Mouse (Mus musculus) intestine, embryonic 14.5 days (tissue): ENCODE measurements around the gene Slamf9. TPM values are rescaled to one million over a fixed set of nuclear protein-coding genes. Genes with fewer than 3 reads are reported as not detected.

Experiments used
- ATAC-seq: fragments of 200-750 bp; cut with Nextera tagmentation; replicated peaks from 2 replicates; pipeline ENCODE4 v1.8.0; 2017; ENCODE audit warnings: low read depth, moderate number of reproducible peaks, moderate TSS enrichment, moderate library complexity; ENCODE audit not compliant: low FRiP score, low TSS enrichment
- DNase-seq: peaks from one replicate; pipeline ENCODE4 v3.0.0-alpha.2; 2018; ENCODE audit warnings: low spot score
- H3K27ac ChIP-seq: fragments of 300-500 bp; sonication (generic); 2 replicates; pipeline ENCODE4 v1.5.1; 2014; ENCODE audit warnings: low read depth, mild to moderate bottlenecking, control low read depth
- H3K27me3 ChIP-seq: fragments of 300-500 bp; sonication (generic); replicated peaks from 2 replicates; pipeline ENCODE4 v1.6.1; 2014; ENCODE audit warnings: low read length, control low read depth; ENCODE audit not compliant: control insufficient read depth, insufficient read depth
- H3K36me3 ChIP-seq: fragments of 300-500 bp; sonication (generic); 2 replicates; pipeline ENCODE4 v1.6.1; 2014; ENCODE audit warnings: low read length, control low read depth; ENCODE audit not compliant: control insufficient read depth, insufficient read depth
- H3K4me1 ChIP-seq: fragments of 300-500 bp; sonication (generic); replicated peaks from 2 replicates; pipeline ENCODE4 v1.6.1; 2014; ENCODE audit warnings: low read length, control low read depth, mixed read lengths; ENCODE audit not compliant: control insufficient read depth, insufficient read depth
- H3K4me2 ChIP-seq: fragments of 300-500 bp; sonication (generic); 2 replicates; pipeline ENCODE4 v1.6.1; 2014; ENCODE audit warnings: low read length
- H3K4me3 ChIP-seq: fragments of 300-500 bp; sonication (generic); 2 replicates; pipeline ENCODE4 v1.5.1; 2014; ENCODE audit warnings: low read depth, low read length, control low read depth, mixed read lengths
- H3K9ac ChIP-seq: fragments of 300-500 bp; sonication (generic); 2 replicates; pipeline ENCODE4 v1.6.1; 2014; ENCODE audit warnings: mild to moderate bottlenecking, low read length
- H3K9me3 ChIP-seq: fragments of 300-500 bp; sonication (generic); 2 replicates; pipeline ENCODE4 v1.6.1; 2016; ENCODE audit warnings: low read length, control low read depth; ENCODE audit not compliant: control insufficient read depth
- WGBS: fragments of 180-500 bp; shearing (Covaris S2); extraction: QIAGEN DNeasy Blood & Tissue Kit; methylation state at CpG from one replicate; pipeline ENCODE4 v1.1.7; 2014; 5-methylcytosine and 5-hydroxymethylcytosine counted together
- polyA plus RNA-seq: library from polyadenylated mRNA; unstranded; fragments of >200 nt; fragmentation: Nextera tagmentation; extraction: Ambion mirVana; gene quantifications from 2 replicates; pipeline ENCODE4 v1.2.1, GENCODE M21; 2014

Gene Slamf9
- polyA plus RNA-seq, 1 experiment from 2014 or later, result 2.0 TPM

DNA sequence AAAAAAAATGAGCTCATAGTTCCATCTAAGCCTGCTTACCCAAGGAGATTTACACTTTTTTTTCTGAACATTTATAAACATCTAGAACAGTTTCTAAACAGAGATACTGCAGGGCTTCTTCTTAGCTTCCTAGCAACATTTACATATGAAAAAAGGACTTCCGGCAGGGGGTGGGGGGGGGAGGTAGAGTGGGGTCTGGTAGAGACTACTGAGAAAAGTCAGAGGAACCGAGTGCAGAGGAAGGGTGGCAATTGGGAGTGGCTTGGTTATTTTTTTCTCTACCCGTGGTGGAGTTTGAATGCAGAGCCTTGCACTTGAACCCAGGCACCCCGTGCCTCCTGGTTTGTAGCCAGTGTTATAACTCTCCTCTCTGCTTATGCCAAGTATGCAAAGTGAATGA lies 19.7 kb upstream of the Slamf9 start:
- H3K27ac ChIP-seq, result no peak overlapping the region
- no peak for ATAC-seq

DNA sequence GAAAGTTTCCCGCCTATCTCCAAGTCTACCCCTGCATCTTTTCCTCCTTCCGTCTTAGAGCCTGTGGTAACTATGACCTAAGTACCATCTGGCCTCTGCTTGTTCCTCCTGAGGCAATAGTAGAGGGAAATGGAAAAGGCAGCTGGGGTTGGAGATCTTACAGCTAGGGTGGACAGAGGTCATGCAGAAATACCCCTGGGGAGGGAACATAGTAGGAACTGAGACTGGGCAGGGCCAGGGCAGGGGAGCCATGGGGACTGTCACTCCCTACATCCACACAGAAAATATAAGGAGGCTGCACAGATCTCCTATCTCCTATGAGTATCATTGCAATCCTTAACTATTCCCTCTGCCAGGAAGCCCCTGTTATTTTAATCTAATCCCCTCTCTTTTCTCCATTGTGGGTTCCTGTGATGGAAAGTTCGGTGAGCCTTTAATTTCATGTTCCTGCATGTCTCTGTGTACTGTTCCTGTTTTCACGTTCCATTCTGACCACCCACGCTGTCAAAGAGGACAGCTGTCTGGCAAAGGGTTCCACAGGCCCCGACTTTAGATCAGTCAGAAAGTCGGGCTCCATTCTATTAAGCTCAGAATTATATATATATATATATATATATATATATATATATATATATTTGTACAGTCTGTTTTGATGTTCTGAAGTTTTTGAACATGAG lies 19.0 kb upstream of the Slamf9 start:
- ATAC-seq (no peak), DNase-seq (no peak)
- H3K4me3 ChIP-seq, result no peak overlapping the region
- H3K4me1 ChIP-seq, result no peaks in the 10 kb centered on the region
- no peak overlapping the region for H3K4me2 ChIP-seq
- H3K27me3 ChIP-seq, result no peaks in the 10 kb centered on the region
- no peaks in the 10 kb centered on the region for H3K9me3 ChIP-seq
- no peak overlapping the region for H3K27ac ChIP-seq
- WGBS, result 68% methylated on average over 7 of the region's 7 CpGs
- H3K36me3 ChIP-seq, result no peaks in the 10 kb centered on the region
- no peak overlapping the region for H3K9ac ChIP-seq

More for the DNA sequence above, 19.7 kb upstream of the Slamf9 start:
- 22% methylated on average over 4 of the region's 4 CpGs for whole genome bisulfite sequencing
- no peaks in the 10 kb centered on the region for H3K9me3 ChIP-seq
- no peak overlapping the region for H3K4me2 ChIP-seq
- no peaks in the 10 kb centered on the region for H3K27me3 ChIP-seq
- no peak overlapping the region for H3K9ac ChIP-seq
- no peak overlapping the region for H3K4me3 ChIP-seq
- H3K4me1 ChIP-seq, result 0 out of 2 replicates have a peak, but pooled peaks cover 3% of the 10 kb centered on the region
- no peak for DNase-seq
- no peaks in the 10 kb centered on the region for H3K36me3 ChIP-seq

DNA sequence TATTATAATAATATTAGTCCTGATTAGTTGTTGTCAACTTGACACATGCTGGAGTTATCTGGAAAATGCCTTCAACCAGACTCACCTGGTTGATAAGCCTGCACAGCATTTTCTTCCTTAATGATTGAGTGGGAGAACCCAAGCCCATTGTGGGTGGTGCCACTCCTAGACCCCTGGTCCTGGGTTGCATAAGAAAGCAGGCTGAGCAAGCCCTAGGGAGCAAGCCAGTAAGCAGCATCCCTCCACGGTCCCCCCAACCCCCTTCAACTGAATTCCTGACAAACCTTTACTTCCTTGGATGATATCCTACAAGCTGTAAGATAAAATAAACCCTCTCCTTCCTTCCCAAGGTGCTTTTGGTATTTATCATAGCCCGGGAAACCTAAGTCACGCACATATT lies 18.0 kb upstream of the Slamf9 start:
- ATAC-seq (no peak), DNase-seq (no peak)
- Histone ChIP-seq H3K9ac (no peak overlapping the region), H3K27me3 (no peaks in the 10 kb centered on the region), H3K9me3 (no peaks in the 10 kb centered on the region), H3K36me3 (no peaks in the 10 kb centered on the region), H3K4me2 (no peak overlapping the region), H3K27ac (no peak overlapping the region), H3K4me1 (no peaks in the 10 kb centered on the region), H3K4me3 (no peak overlapping the region)
- whole genome bisulfite sequencing, result 65% methylated on average over 3 of the region's 3 CpGs

DNA sequence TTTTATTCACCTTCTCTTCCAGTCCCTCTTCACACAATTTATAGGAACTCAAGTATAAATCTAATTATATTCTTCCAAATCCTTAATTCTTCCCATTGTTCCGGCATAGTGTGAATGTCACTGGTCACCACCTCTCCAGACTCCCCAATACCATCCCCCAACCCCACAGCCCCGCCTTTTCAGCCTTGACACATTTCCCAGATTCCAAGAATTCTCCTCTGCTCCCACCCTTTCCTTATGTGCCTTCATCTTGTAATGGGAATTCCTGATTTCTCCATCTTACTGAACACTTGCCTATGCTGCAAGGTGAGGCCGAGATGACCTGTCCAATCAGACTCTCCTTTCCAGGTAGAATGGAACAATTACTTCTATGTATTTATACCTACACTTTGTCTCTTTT lies 17.1 kb upstream of the Slamf9 start:
- Histone ChIP-seq H3K36me3 (no peaks in the 10 kb centered on the region), H3K4me2 (no peak overlapping the region), H3K9me3 (no peaks in the 10 kb centered on the region), H3K27ac (no peak overlapping the region), H3K9ac (no peak overlapping the region), H3K4me3 (no peak overlapping the region), H3K4me1 (no peaks in the 10 kb centered on the region), H3K27me3 (no peaks in the 10 kb centered on the region)
- WGBS, result 86% methylated on average over 3 of the region's 3 CpGs
- ATAC-seq (no peak), DNase-seq (no peak)

DNA sequence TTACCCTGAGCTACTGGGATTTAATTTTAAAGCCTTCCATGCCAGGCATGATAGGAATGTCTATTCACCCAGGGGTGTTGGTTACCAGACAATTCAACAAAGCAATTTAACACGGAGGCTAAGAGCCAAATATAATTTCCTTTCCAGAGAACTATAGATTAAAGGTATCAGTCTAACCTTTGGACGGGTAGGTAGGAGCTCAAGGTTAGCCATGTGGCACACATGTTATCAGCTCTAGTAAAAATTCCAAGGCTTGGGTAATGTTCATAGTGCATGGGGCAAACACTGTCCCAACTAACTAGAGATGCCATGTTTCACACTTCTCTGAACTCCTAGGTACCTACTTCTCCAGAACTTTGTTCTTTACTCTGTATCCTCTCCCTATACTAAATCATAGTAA lies 13.6 kb upstream of the Slamf9 start:
- ATAC-seq (no peak), DNase-seq (no peak)
- 50% methylated on average over 2 of the region's 2 CpGs for WGBS
- Histone ChIP-seq H3K4me1 (0 out of 2 replicates have a peak, but pooled peaks cover 2% of the 10 kb centered on the region), H3K9ac (no peak overlapping the region), H3K36me3 (no peaks in the 10 kb centered on the region), H3K4me2 (no peak overlapping the region), H3K4me3 (no peak overlapping the region), H3K27me3 (no peaks in the 10 kb centered on the region), H3K27ac (0 out of 2 replicates have a peak overlapping the region, but pooled peaks have one; percentile 39), H3K9me3 (no peaks in the 10 kb centered on the region)

DNA sequence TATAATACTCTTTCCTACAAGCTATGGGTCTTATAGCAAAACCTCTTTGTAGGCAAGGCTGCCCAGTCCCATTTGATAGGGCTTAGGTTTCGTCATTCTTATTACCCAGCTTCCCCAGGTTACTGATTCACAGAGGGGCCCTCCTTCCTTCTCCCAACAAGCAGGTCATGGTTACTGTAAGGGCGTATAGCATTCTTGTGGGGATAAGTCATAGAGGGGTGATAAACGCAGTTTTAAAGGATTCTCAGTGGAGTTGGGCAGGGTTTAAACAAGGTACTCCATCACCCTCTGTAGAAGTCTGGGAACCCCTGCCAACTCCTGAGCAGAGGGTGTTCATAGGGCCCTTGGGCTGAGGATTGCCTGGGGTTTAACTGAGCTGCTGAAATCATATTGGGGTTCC lies 12.6 kb upstream of the Slamf9 start:
- H3K27me3 ChIP-seq, result no peaks in the 10 kb centered on the region

DNA sequence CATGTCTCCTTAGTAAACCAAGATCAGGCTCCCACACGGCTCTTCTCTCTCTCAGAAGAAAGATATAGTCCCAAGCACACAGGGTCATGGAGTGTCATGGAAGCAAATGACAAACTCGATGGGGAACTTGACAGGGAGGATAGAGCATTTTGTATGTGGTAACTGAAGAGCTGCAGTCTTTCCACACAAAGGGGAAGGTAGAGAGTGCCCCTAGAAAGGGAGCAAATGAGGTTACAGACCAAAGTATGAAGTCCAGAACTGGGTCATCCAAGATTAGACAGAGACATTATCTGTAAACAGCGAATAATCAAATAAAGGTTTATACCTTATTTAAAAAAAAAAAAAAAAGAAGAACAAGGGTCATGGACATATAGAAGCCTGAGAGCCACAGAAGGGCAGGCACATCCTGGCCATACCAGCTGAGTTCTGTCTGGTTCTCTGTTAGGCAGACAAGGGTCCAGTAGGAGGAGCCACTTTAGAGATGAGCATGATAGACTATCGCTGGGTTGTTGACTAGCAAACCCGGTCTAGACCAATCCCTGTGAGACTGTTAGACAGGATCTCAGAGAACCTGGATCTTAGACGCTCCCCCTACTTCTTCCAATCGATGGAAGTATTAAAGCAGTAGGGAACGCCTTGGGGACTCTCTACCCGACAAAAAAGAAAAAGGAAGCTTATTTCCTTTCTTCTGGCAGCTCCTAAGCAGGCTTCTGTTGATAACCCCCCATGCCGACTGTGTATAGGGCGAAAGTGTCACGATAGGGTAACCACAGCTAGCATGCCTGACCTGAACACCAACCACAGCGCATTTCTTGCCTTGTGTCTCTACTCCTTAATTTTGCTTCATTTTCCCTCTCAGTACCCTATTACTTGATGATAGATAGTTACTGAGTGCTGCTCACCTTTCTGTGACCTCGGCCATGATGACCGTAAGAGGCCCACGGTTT lies 11.5 kb upstream of the Slamf9 start:
- H3K27ac ChIP-seq, result no peak overlapping the region
- no peaks in the 10 kb centered on the region for H3K9me3 ChIP-seq
- 77% methylated on average over 16 of the region's 16 CpGs for WGBS
- no peak overlapping the region for H3K4me2 ChIP-seq
- ATAC-seq (no peak), DNase-seq (no peak)
- 0 out of 2 replicates have a peak, but pooled peaks cover 2% of the 10 kb centered on the region for H3K4me1 ChIP-seq
- no peak overlapping the region for H3K9ac ChIP-seq
- no peak overlapping the region for H3K4me3 ChIP-seq
- H3K27me3 ChIP-seq, result no peaks in the 10 kb centered on the region
- no peaks in the 10 kb centered on the region for H3K36me3 ChIP-seq

More for the DNA sequence above, 12.6 kb upstream of the Slamf9 start:
- ATAC-seq (peak; percentile 81), DNase-seq (no peak)
- Histone ChIP-seq H3K36me3 (no peaks in the 10 kb centered on the region), H3K4me2 (no peak overlapping the region), H3K9me3 (no peaks in the 10 kb centered on the region), H3K9ac (no peak overlapping the region), H3K4me3 (no peak overlapping the region), H3K27ac (peak overlapping the region; percentile 39; the same call in 1 of the 2 replicates), H3K4me1 (0 out of 2 replicates have a peak, but pooled peaks cover 2% of the 10 kb centered on the region)
- WGBS, result 65% methylated on average over 3 of the region's 3 CpGs

DNA sequence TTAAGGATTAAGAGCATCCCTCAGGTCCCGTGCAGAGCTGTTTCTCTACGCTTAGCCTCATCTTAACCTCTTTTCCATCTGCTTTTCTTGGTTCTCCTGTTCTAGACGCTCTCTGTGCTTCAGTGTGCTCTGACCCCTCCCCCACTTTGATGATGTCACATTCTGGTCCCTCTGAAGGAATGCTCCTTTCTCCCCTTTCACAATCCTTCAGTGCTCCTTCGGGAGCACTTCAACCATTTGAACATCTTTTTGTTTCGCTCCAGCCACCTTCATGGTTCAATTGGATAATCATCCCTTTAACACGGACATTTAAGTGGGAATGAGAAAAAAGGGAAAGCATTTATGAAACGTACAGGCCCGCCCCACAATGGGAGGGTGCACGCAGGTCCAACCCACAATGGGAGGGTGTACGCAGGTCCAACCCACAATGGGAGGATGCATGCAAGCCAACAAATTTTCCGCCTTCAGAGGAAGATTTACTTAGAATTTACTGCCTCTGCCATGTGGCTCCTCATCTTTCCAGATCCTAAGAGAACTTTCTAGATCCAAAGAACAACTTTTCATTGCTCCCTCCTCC lies 6.8 kb upstream of the Slamf9 start:
- H3K9me3 ChIP-seq, result no peaks in the 10 kb centered on the region
- DNase-seq (no peak), ATAC-seq (no peak)
- no peak overlapping the region for H3K4me2 ChIP-seq
- no peaks in the 10 kb centered on the region for H3K27me3 ChIP-seq
- peaks cover 10% of the 10 kb centered on the region for H3K4me1 ChIP-seq
- no peak overlapping the region for H3K27ac ChIP-seq
- H3K4me3 ChIP-seq, result no peak overlapping the region
- no peaks in the 10 kb centered on the region for H3K36me3 ChIP-seq
- 83% methylated on average over 11 of the region's 11 CpGs for WGBS
- H3K9ac ChIP-seq, result no peak overlapping the region
